Mouse (Mus musculus): ENCODE data around the gene Fas.

Gene Fas

DNA sequence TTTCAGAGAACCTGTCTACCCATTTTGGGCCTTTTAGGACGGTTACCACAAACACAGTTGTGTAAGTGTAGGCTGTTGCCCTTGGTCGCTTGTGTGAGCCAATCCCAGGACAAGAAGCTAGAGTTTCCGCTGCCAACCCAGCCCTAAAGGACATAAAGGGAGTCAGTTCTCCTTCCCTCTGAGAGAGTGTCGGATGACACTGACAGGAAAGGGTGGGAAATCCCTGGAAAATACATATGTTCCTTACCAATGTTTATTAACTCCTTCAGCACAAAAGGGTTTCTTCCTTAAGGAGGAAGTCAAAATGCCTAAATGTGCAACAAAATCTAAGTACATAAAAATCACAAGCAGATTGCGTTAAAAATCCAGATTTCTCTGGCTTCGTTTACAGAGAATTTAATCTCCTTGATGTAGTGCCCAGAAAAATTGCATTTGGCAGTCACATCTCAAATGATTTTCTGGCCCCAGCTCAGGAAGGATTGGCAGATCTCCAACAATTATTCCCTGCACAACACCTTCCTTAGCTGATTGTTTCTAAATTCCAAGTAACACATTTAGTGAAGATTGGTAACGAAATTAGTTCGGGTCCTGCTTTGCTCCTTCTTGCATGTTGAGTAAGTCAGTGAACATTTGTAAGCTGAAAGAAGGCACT lies 55.3 kb downstream of the Fas start:
- in situ Hi-C loops (cut with MboI, MseI) = loop anchor here (10.0 to 25.0 kb wide), 2 partner anchors 292 to 521 kb away; partner anchors contain the start of genes Ifit1 (in 1 of the 2) and Ifit1bl2 (in 1 of the 2)

DNA sequence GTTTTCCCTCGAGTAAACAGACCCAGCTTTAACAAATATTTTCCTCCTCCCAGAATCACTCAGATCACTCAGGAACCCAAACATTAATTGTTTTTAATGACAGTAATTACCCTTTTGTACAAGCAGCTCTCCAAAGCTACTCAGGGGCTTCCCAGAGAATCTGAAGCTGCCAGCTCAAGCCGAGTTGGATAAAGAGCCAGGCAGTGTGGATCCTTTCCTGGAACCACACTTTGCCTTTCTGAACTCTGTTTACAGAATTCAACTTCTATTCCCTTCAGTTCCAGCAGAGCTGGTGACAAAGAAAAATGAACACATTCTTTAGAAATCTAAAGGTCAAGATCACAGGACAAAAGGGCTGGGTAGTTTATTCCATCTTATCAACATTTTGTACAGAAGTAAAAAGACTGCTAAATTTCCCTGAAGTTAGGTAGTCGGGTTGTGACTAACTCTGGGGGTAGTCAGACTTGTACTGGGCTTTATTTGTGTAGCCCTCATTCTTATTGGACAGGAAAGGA lies 62.9 kb downstream of the Fas start:
- in situ Hi-C loops (cut with MboI, MseI) = no loop called here

DNA sequence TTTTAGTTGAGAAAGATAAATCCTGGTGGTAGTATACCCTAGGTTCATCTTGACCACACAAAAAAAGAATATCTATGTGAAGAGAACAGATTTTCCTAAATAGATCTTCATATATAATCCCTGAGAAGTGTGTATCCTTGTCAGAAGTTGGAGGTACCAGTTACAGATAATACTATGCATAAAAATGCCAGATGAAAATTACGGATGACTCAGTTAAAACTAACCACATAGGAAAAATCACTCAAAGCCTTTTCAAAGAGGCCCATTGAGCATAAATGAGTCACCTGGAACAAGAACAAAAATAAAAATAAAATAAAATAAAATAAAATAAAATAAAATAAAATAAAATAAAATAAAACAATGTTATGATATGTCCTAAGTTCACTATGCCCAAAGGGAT lies 72.2 kb downstream of the Fas start:
- in situ Hi-C loops (cut with MboI, MseI) = no loop called here

DNA sequence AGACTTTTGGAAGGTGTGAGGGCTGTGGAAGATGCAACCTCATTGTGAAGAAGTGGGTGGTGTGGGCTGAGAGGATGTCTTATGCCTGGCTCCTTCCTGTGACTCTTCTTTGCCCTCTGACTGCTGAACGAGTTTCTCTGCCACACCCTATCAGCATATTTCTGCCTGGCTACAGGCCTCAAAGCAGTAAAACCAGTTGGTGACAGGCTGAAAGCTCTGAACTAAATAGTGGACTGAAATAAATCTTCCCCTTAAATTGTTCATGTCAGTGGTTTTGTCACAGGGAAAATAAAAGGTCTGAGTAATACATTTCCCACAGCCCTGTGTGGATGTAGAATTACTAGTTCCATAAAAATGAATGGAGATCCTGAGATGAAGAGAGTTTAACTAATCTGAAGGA lies 79.1 kb downstream of the Fas start:
- in situ Hi-C loops (cut with MboI, MseI) = no loop called here

GRCm38 (mm10) chr19:34370397-34370796 lies 79.9 kb downstream of the Fas start:
- in situ Hi-C loops (cut with MboI, MseI) = no loop called here
